Mouse (Mus musculus) stomach, postnatal 0 days (tissue): ENCODE results near the gene Caprin1. TPM values are rescaled to one million over a fixed set of nuclear protein-coding genes. Genes with fewer than 3 reads are reported as not detected.

Source experiments
- ATAC-seq: fragments of 200-750 bp; cut with Nextera tagmentation; 2 replicates; pipeline ENCODE4 v1.8.0; 2017; ENCODE audit not compliant: low FRiP score, low TSS enrichment
- DNase-seq: peaks from one replicate; pipeline ENCODE4 v3.0.0-alpha.2; 2016; ENCODE audit warnings: low spot score
- H3K27ac ChIP-seq: fragments of 300-500 bp; sonication (generic); replicated peaks from 2 replicates; pipeline ENCODE4 v1.5.1; 2014; ENCODE audit warnings: mild to moderate bottlenecking, control low read depth
- H3K27me3 ChIP-seq: fragments of 300-500 bp; sonication (generic); 2 replicates; pipeline ENCODE4 v1.6.1; 2014; ENCODE audit warnings: low read length; ENCODE audit not compliant: control insufficient read depth, insufficient read depth
- H3K36me3 ChIP-seq: fragments of 300-500 bp; sonication (generic); 2 replicates; pipeline ENCODE4 v1.6.1; 2014; ENCODE audit warnings: low read length, mixed read lengths; ENCODE audit not compliant: control insufficient read depth, insufficient read depth
- H3K4me1 ChIP-seq: fragments of 300-500 bp; sonication (generic); replicated peaks from 2 replicates; pipeline ENCODE4 v1.6.1; 2014; ENCODE audit warnings: antibody characterized with exemption; ENCODE audit not compliant: control insufficient read depth, insufficient read depth
- H3K4me2 ChIP-seq: fragments of 300-500 bp; sonication (generic); replicated peaks from 2 replicates; pipeline ENCODE4 v1.6.1; 2014; ENCODE audit warnings: low read depth, mild to moderate bottlenecking, control low read depth, moderate library complexity
- H3K4me3 ChIP-seq: fragments of 300-500 bp; sonication (generic); 2 replicates; pipeline ENCODE4 v1.5.1; 2014; ENCODE audit warnings: low read depth, low read length, control low read depth
- H3K9ac ChIP-seq: fragments of 300-500 bp; sonication (generic); 2 replicates; pipeline ENCODE4 v1.6.1; 2014; ENCODE audit warnings: mild to moderate bottlenecking, low read length, control low read depth, mixed read lengths
- H3K9me3 ChIP-seq: fragments of 300-500 bp; sonication (generic); 2 replicates; pipeline ENCODE4 v1.6.1; 2016; ENCODE audit warnings: low read length; ENCODE audit not compliant: control insufficient read depth
- CTCF ChIP-seq: IDR thresholded peaks from 2 replicates; pipeline ENCODE4 v1.5.1; 2016; ENCODE audit warnings: antibody characterized with exemption, low read depth, mild to moderate bottlenecking, moderate library complexity
- EP300 ChIP-seq: optimal IDR thresholded peaks from 2 replicates; pipeline ENCODE3; 2016; ENCODE audit warnings: antibody characterized with exemption
- whole genome bisulfite sequencing: fragments of 180-500 bp; shearing (Covaris S2); extraction: QIAGEN DNeasy Blood & Tissue Kit; methylation state at CpG from one replicate; pipeline ENCODE4 v1.1.7; 2014; 5-methylcytosine and 5-hydroxymethylcytosine counted together
- polyA plus RNA-seq: library from polyadenylated mRNA; unstranded; fragments of >200 nt; fragmentation: Nextera tagmentation; extraction: Ambion mirVana; gene quantifications from 2 replicates; pipeline ENCODE4 v1.2.1, GENCODE M21; 2015

Caprin1 gene
- polyA plus RNA-seq, 1 experiment from 2014 or later, result 87.0 TPM

DNA sequence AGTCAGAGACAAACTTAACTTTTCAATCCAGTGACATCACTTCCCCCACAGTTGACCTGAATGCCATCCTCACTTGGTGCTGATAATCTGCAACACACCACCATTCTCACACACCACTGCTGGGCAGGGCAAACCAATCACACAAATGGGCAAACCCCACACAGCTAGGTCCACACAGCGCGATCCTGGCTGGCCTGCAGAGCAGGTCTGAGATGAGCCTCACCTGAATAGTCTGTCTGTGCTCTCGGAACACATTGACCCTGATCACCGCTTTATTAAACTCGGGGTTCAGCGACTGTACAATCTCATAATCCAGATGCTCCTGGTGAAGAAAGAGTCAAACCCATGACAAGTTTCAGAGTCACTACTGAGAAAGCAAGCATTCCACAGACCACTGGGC is 54.6 kb downstream of the Caprin1 start:
- no peak overlapping the region for H3K4me2 ChIP-seq
- ATAC-seq, result no peak
- H3K9ac ChIP-seq, result no peak overlapping the region
- no peak overlapping the region for H3K4me3 ChIP-seq
- no peaks in the 10 kb centered on the region for H3K27me3 ChIP-seq
- peaks cover 6% of the 10 kb centered on the region; the same call in 1 of the 2 replicates for H3K36me3 ChIP-seq
- TF ChIP-seq EP300 (no peak), CTCF (no peak)
- 99% methylated on average over 6 of the region's 6 CpGs for WGBS
- no peaks in the 10 kb centered on the region for H3K9me3 ChIP-seq
- DNase-seq, result no peak
- no peak overlapping the region for H3K27ac ChIP-seq
- no peaks in the 10 kb centered on the region for H3K4me1 ChIP-seq

GRCm38 (mm10) chr2:103731423-103731822 is 66.0 kb downstream of the Caprin1 start:
- Histone ChIP-seq H3K27me3 (no peaks in the 10 kb centered on the region), H3K4me2 (no peak overlapping the region), H3K4me3 (no peak overlapping the region), H3K27ac (no peak overlapping the region), H3K36me3 (peaks cover 17% of the 10 kb centered on the region), H3K9ac (no peak overlapping the region), H3K9me3 (no peaks in the 10 kb centered on the region), H3K4me1 (no peaks in the 10 kb centered on the region)
- DNase-seq (no peak), ATAC-seq (no peak)
- TF ChIP-seq EP300 (no peak), CTCF (no peak)
- WGBS, result 88% methylated on average over 6 of the region's 6 CpGs

- no peak overlapping the region for H3K4me2 ChIP-seq
- H3K27me3 ChIP-seq, result no peaks in the 10 kb centered on the region
- DNase-seq (no peak), ATAC-seq (no peak)
- no peaks in the 10 kb centered on the region for H3K9me3 ChIP-seq
- H3K36me3 ChIP-seq, result peaks cover 18% of the 10 kb centered on the region
- 81% methylated on average over 8 of the region's 8 CpGs for WGBS
- TF ChIP-seq EP300 (no peak), CTCF (no peak)
- H3K9ac ChIP-seq, result no peak overlapping the region
- H3K4me3 ChIP-seq, result no peak overlapping the region
- no peaks in the 10 kb centered on the region for H3K4me1 ChIP-seq
- no peak overlapping the region for H3K27ac ChIP-seq
Observed at GRCm38 (mm10) chr2:103730999-103731398, 66.5 kb downstream of the Caprin1 start.

GRCm38 (mm10) chr2:103728027-103728540 is 69.4 kb downstream of the Caprin1 start:
- H3K27ac ChIP-seq, result 0 out of 2 replicates have a peak overlapping the region, but pooled peaks have one; percentile 24
- H3K4me3 ChIP-seq, result no peak overlapping the region
- no peak overlapping the region for H3K4me2 ChIP-seq
- DNase-seq, result no peak
- no peaks in the 10 kb centered on the region for H3K27me3 ChIP-seq
- no peak overlapping the region; the same call in 1 of the 2 replicates for H3K9ac ChIP-seq
- H3K4me1 ChIP-seq, result no peaks in the 10 kb centered on the region
- TF ChIP-seq CTCF (no peak), EP300 (no peak)
- ATAC-seq, result 0 out of 2 replicates have a peak, but pooled peaks have one; percentile 43
- whole genome bisulfite sequencing, result 57% methylated on average over 12 of the region's 12 CpGs
- H3K9me3 ChIP-seq, result no peaks in the 10 kb centered on the region
- peaks cover 15% of the 10 kb centered on the region for H3K36me3 ChIP-seq

DNA sequence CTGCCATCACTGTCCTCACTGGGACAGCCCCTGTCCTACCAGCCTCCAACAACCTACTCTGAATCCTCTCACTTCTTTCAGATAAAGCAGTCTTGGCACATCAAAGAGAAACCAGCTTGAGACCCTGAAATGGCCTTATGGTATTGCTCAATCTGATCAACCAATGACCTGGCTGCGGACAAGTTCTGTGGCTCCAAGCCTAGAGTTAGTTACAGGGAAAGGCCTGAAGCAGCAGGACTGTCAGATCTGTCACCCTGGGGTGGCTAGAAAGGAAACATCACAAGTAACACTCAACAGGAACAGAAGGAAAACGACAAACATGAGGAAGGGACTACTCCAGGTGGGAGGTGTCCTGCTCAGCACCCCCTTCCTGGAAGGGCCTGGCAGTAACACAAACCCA is 72.9 kb downstream of the Caprin1 start:
- WGBS, result 76% methylated on average over 2 of the region's 2 CpGs
- DNase-seq, result no peak
- Histone ChIP-seq H3K36me3 (peaks cover 14% of the 10 kb centered on the region; the same call in 1 of the 2 replicates), H3K27me3 (no peaks in the 10 kb centered on the region), H3K4me2 (no peak overlapping the region), H3K9ac (no peak overlapping the region), H3K9me3 (no peaks in the 10 kb centered on the region), H3K4me1 (no peaks in the 10 kb centered on the region), H3K27ac (no peak overlapping the region), H3K4me3 (no peak overlapping the region)
- TF ChIP-seq CTCF, result no peak
- TF ChIP-seq EP300, result no peak
- no peak for ATAC-seq

DNA sequence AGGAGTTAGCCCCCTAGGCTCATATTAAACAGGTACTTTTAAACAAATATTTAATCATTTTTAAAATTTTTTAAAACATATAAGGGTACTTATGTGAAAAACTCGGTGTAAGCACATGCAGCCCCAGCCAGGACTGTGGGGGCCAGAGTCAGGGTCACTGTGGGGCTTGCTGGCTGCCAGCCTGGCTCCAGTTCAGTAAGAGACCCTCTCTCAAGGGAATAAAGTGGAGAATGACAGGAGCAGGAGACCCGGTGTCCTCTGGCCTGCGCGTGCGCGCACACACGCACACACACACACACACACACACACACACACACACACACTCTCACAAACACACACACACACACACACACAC is 78.2 kb downstream of the Caprin1 start:
- no peak for ATAC-seq
- Histone ChIP-seq H3K4me1 (no peaks in the 10 kb centered on the region), H3K4me3 (no peak overlapping the region), H3K27ac (no peak overlapping the region), H3K4me2 (no peak overlapping the region), H3K9ac (no peak overlapping the region), H3K36me3 (peaks cover 10% of the 10 kb centered on the region; the same call in 1 of the 2 replicates), H3K27me3 (no peaks in the 10 kb centered on the region), H3K9me3 (no peaks in the 10 kb centered on the region)
- TF ChIP-seq EP300, result no peak
- no peak for TF ChIP-seq CTCF
- no peak for DNase-seq
- WGBS, result 91% methylated on average over 7 of the region's 7 CpGs
